Mouse (Mus musculus) erythroid progenitor cell, adult 5-6 weeks (primary cell): ENCODE results near the gene 4933409G03Rik. TPM values are rescaled to one million over a fixed set of nuclear protein-coding genes. Genes with fewer than 3 reads are reported as not detected.
"Not testable (repeated sequence)": the region's sequence is repeated elsewhere in the genome, so short reads cannot be mapped to it uniquely, and the experiment has no call there.

Experiments used
- ATAC-seq: replicated peaks from 2 replicates; pipeline ENCODE4 v1.8.0; 2016; ENCODE audit warnings: moderate number of reproducible peaks, mild to moderate bottlenecking, moderate TSS enrichment, inconsistent platforms; ENCODE audit not compliant: poor library complexity, low FRiP score, severe bottlenecking
- total RNA-seq, 2 experiments: library from RNA; stranded (forward) in 1 of 2; stranded (reverse) in 1 of 2; fragments of 150-400 nt in 1 of 2; fragments of 186-747, 209-891 nt in 1 of 2; gene quantifications; 2 replicates each; pipeline versions ENCODE4 v1.2.3 to v1.2.4; 2015 to 2017; ENCODE audit warnings: low replicate concordance in 2 of 2

Gene 4933409G03Rik
- total RNA-seq (2015; ENCODE audit: low replicate concordance) (not detected in 2 replicates), total RNA-seq (2017; ENCODE audit: low replicate concordance) (not detected in 2 replicates)

DNA sequence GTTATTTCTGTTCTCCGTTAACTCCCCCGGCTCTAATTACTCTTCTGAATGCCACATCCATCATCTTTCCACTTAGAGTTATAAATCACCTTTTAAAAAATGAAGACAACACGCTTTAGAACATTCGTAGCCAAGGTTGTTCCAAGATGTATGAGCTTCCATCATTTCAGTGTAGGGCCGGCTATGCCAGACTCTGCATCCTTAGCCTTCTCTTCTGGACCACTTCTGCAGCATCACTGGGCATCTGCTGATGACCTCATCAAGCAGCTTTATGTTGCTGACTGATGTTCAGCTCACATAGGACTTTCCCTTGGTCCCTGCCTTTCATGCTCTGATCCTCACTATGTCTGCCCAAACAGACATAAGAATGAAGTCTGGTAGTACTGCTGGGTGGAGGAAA, at the start of gene 4933409G03Rik:
TSS of gene 4933409G03Rik (plus strand) at position 301 of the 400 bp plus-strand sequence.
- no peak for ATAC-seq

DNA sequence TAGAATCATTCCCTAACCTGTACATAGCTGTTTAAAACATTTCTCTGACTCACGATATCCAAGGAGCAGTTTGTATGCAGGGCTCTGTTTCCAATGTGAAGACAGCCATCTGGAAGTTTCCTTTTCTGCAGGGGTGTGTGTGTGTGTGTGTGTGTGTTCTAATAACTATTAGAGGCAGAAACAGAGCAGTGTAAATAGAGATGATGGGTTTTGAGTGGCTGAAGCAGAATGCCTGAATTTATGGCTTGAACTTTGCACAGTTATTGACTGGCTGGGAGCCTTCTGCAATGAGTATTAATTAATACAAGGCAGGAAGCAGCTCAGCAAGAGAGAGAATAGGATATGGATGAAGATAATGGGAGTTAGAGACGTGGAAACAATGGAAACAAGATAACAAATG, 38.0 kb upstream of the 4933409G03Rik start:
- no peak for ATAC-seq

DNA sequence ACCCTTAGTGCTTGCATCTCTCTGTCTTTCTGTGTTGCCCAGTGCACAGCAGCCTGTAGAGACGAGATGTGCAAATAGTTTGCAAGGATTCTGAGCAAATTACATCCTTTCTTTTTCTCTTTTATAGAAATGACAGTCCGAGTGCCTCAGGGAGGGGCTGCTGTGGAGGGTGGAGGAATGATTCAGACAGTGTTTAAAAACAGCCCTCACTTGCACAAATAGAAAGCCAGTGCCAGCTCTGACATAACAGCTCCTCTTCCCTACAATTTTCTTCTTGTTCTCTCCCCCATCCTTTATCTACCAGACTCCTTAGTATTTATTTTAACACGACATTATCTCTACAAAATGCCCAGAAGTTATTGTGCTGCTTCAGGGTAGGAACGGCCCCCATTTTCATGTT, 21.4 kb upstream of the 4933409G03Rik start:
- no peak for ATAC-seq

DNA sequence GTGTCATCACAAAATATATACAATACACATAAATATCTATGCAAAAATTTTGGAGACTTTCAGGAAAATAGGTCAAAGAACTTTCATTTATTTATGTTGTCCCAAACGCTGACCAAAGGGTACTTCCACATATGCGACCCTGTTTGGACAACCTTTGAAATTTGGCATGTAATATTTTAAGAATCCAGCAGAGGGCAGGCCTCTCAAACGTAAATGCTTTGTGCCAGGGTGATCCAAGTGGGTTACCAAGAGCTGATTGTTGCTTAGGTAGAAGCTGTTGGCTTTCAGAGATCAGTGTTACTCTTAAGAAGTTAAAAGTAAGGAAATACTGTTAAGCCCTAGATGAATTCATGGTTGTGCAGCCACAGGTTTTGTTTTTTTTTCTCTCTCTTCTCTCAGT, 18.9 kb upstream of the 4933409G03Rik start:
- ATAC-seq, result no peak

DNA sequence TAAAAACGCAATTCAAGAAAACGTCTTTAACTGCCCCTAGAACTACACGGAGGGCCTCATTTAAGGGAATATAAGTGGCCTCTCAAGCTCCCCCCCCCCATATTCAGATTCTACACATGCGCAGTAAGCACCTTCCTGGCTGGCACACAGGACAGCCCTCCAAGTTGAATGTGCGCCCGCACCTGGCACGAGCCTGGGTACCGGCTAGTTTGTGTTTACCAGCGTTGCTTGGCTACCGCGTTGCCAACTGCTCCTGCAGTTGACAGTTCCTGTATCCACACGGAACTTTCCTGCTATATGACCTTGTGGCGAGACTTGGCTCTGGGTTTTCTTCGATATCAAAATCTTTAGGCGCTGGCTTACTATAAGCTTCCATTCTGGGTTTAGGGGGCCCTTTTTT, 13.9 kb upstream of the 4933409G03Rik start:
- ATAC-seq, result no peak

DNA sequence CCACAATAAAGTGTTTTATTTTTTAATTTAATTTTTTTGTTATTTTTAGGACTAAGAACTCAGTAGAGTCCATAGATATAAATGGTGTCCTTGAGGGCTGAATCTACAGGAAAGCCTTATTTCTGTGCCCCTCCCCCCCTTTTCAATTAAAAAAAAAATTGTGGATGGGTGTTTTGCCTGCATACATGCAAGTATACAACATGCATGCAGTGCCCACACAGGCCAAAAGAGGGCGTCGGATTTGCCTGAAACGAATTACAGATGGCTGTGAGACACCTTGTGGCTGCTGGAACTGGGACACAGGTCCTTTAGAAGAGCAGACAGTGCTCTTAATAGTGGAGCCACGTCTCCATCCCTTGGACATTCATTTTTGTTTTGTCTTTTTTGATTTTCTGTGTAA, 9.9 kb upstream of the 4933409G03Rik start:
- no peak for ATAC-seq

DNA sequence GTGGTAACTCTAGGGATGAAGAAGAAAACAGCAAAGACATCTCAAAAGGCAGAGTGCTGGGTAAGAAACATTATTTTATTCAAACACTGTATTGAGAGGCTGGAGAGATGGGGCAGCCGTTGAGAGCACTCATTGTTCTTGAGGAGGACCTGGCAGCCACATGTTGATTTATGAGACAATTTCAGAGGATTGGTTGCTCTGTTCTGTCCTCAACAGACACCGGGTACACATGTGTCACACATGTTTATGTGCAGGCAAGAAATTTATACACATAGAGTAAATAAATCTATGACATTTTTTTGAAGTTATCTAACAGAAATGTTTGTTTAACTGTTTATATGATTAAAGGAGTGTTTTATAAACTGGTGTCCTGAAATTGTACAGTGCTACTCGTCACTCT, 10.6 kb downstream of the 4933409G03Rik start:
- no peak for ATAC-seq

DNA sequence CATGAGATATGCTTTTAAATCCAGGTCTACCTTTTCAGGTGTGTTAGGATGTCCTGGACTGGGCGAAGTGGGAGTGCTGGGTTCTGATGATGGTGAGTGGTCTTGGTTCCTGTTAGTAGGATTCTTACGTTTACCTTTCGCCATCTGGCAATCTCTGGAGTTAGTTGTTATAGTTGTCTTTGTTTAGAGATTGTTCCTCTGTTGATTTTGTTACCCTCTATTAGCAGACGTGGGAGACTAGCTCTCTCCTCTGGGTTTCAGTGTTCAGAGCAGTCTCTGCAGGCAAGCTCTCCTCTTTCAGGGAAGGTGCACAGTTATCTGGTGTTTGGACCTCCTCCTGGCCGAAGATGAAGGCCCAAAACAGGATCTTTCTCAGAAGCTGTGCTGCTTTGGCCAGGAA, 74.0 kb downstream of the 4933409G03Rik start, which contains the start of gene 4932414N04Rik:
TSS of gene 4932414N04Rik (plus strand) at position 301 of the 400 bp plus-strand sequence.
- ATAC-seq, result not testable (repeated sequence)

Other genes starting within 250 kb of the 4933409G03Rik start
- gene Stk39, start 110.1 kb upstream of the 4933409G03Rik start, total RNA-seq (2015; ENCODE audit: low replicate concordance), result 2.2 and 15.1 TPM in 2 replicates
- gene Stk39, start 110.1 kb upstream of the 4933409G03Rik start, total RNA-seq (2017; ENCODE audit: low replicate concordance), result 1.1 and 1.7 TPM in 2 replicates
- gene 4932414N04Rik, start 74.1 kb downstream of the 4933409G03Rik start, total RNA-seq (2015; ENCODE audit: low replicate concordance), result not detected in 2 replicates
- gene 4932414N04Rik, start 74.1 kb downstream of the 4933409G03Rik start, total RNA-seq (2017; ENCODE audit: low replicate concordance), result not detected in 2 replicates